Mouse (Mus musculus) retina, postnatal 7 days (tissue): ENCODE measurements around the gene Slc25a29.
"Not testable (repeated sequence)": the region's sequence is repeated elsewhere in the genome, so short reads cannot be mapped to it uniquely, and the experiment has no call there.

Experiments used
- DNase-seq: peaks from one replicate; pipeline ENCODE4 v3.0.0-alpha.2; 2012; ENCODE audit warnings: low read depth, low spot score

Gene Slc25a29

GRCm38 (mm10) chr12:108835840-108836409 lies at the start of gene Slc25a29, which contains the start of gene Slc25a47:
Gene Slc25a29, minus strand, starts transcription at chr12:108835883.
Gene Slc25a47, plus strand, starts transcription at chr12:108836046.
- peak; percentile 92 for DNase-seq

- no peak for DNase-seq
Observed at GRCm38 (mm10) chr12:108882776-108883175, 47.1 kb upstream of the Slc25a29 start.

GRCm38 (mm10) chr12:108881192-108881591 lies 45.5 kb upstream of the Slc25a29 start:
- no peak for DNase-seq

- DNase-seq: no peak
Observed at GRCm38 (mm10) chr12:108880606-108881005, 44.9 kb upstream of the Slc25a29 start.

GRCm38 (mm10) chr12:108879138-108879537 lies 43.5 kb upstream of the Slc25a29 start:
- no peak for DNase-seq

GRCm38 (mm10) chr12:108873122-108873521 lies 37.4 kb upstream of the Slc25a29 start:
- DNase-seq: no peak

- DNase-seq: no peak
Observed at GRCm38 (mm10) chr12:108869575-108869974, 33.9 kb upstream of the Slc25a29 start.

- no peak for DNase-seq
Observed at GRCm38 (mm10) chr12:108865007-108865494, 29.4 kb upstream of the Slc25a29 start.

- DNase-seq: no peak
Observed at GRCm38 (mm10) chr12:108858486-108858885, 22.8 kb upstream of the Slc25a29 start.

GRCm38 (mm10) chr12:108857589-108858184 lies 22.0 kb upstream of the Slc25a29 start:
- no peak for DNase-seq

GRCm38 (mm10) chr12:108857109-108857508 lies 21.4 kb upstream of the Slc25a29 start:
- DNase-seq: no peak

- no peak for DNase-seq
Observed at GRCm38 (mm10) chr12:108856186-108856585, 20.5 kb upstream of the Slc25a29 start.

- DNase-seq: no peak
Observed at GRCm38 (mm10) chr12:108855081-108855480, 19.4 kb upstream of the Slc25a29 start.

GRCm38 (mm10) chr12:108852822-108853221 lies 17.1 kb upstream of the Slc25a29 start:
- DNase-seq: no peak

- DNase-seq: no peak
Observed at GRCm38 (mm10) chr12:108850886-108851285, 15.2 kb upstream of the Slc25a29 start.

GRCm38 (mm10) chr12:108850129-108850528 lies 14.4 kb upstream of the Slc25a29 start:
- no peak for DNase-seq

- no peak for DNase-seq
Observed at GRCm38 (mm10) chr12:108849488-108850022, 13.9 kb upstream of the Slc25a29 start.

- not testable (repeated sequence) for DNase-seq
Observed at GRCm38 (mm10) chr12:108848033-108848432, 12.3 kb upstream of the Slc25a29 start.

- DNase-seq: no peak
Observed at GRCm38 (mm10) chr12:108842663-108843062, 7.0 kb upstream of the Slc25a29 start.

- DNase-seq: no peak
Observed at GRCm38 (mm10) chr12:108841181-108841580, 5.5 kb upstream of the Slc25a29 start.

GRCm38 (mm10) chr12:108836722-108837121 lies 1.0 kb upstream of the Slc25a29 start:
- DNase-seq: no peak

- no peak for DNase-seq
Observed at GRCm38 (mm10) chr12:108835208-108835839, 359 bp downstream of the Slc25a29 start.
